24 mouse cellular contexts compared by ENCODE assay signal in genomic region chr13:51653159-51653558, GRCm38 (mm10). TPM values are rescaled to one million over a fixed set of nuclear protein-coding genes. Genes with fewer than 3 reads are reported as not detected.
DNase-seq lines count a peak whose midpoint lies in the region; ATAC-seq lines count a peak whose summit lies in the region.
"Had no signal": no experiment of that assay in that cellular context is flagged by ENCODE, and none has a peak within 500 bp of the region (broad histone marks: within the 10 kb centered on the region; RNA-seq: fewer than 3 reads in every experiment).

No protein-coding gene starts in this region.

- peaks cover 24% of the 10 kb centered on the region for H3K4me1 ChIP-seq in forebrain, embryonic 13.5 days
- H3K4me1 ChIP-seq in forebrain, embryonic 11.5 days (replicated peaks; ENCODE audit: control insufficient read depth, insufficient read depth, low read length): peaks cover 6% of the 10 kb centered on the region; the same call in 1 of the 2 replicates
- H3K4me1 ChIP-seq in kidney, embryonic 16.5 days (ENCODE audit: insufficient read depth, low read length): peaks cover 19% of the 10 kb centered on the region
- H3K4me1 ChIP-seq in megakaryocyte, embryonic 14.5 days: peaks cover 42% of the 10 kb centered on the region

- no peak for ATAC-seq in forebrain, embryonic 13.5 days
- ATAC-seq in forebrain, embryonic 11.5 days (replicated peaks; ENCODE audit: low FRiP score): no peak
- ATAC-seq in kidney, embryonic 16.5 days (ENCODE audit: low FRiP score, low TSS enrichment): no peak
- ATAC-seq in megakaryocyte, adult 5-6 weeks (ENCODE audit: poor library complexity, severe bottlenecking): no peak
- ATAC-seq: forebrain, embryonic 15.5 days; Patski had no signal

- no peaks in the 10 kb centered on the region for H3K27me3 ChIP-seq in forebrain, embryonic 13.5 days
- H3K27me3 ChIP-seq in forebrain, embryonic 11.5 days (ENCODE audit: control insufficient read depth, insufficient read depth, low read length): no peaks in the 10 kb centered on the region
- H3K27me3 ChIP-seq in kidney, embryonic 16.5 days (ENCODE audit: insufficient read depth, low read length): no peaks in the 10 kb centered on the region
- H3K27me3 ChIP-seq in megakaryocyte, embryonic 14.5 days (replicated peaks): no peaks in the 10 kb centered on the region
- H3K27me3 ChIP-seq: forebrain, embryonic 15.5 days; heart, embryonic 12.5 days; heart, embryonic 15.5 days; hindbrain, embryonic 15.5 days; Patski had no signal

- peak overlapping the region; percentile 73; the same call in 1 of the 2 replicates for H3K9ac ChIP-seq in forebrain, embryonic 13.5 days
- no peak overlapping the region for H3K9ac ChIP-seq in forebrain, embryonic 11.5 days (ENCODE audit: low read length)
- H3K9ac ChIP-seq in kidney, embryonic 16.5 days (replicated peaks; ENCODE audit: low read length): no peak overlapping the region
- H3K9ac ChIP-seq: forebrain, embryonic 15.5 days; heart, embryonic 15.5 days; hindbrain, embryonic 15.5 days had no signal

- H3K27ac ChIP-seq in forebrain, embryonic 13.5 days: no peak overlapping the region
- H3K27ac ChIP-seq in forebrain, embryonic 11.5 days (ENCODE audit: low read depth, low read length): no peak overlapping the region
- no peak overlapping the region for H3K27ac ChIP-seq in kidney, embryonic 16.5 days (ENCODE audit: low read length)
- H3K27ac ChIP-seq: forebrain, embryonic 10.5 days; forebrain, embryonic 15.5 days; heart, embryonic 15.5 days; hindbrain, embryonic 10.5 days; hindbrain, embryonic 15.5 days had no signal

- H3K4me3 ChIP-seq in forebrain, embryonic 13.5 days: no peak overlapping the region
- H3K4me3 ChIP-seq in forebrain, embryonic 11.5 days (ENCODE audit: low read depth, low read length): no peak overlapping the region
- H3K4me3 ChIP-seq in kidney, embryonic 16.5 days (ENCODE audit: low read length): no peak overlapping the region
- H3K4me3 ChIP-seq in megakaryocyte, embryonic 14.5 days (replicated peaks): peak overlapping the region; percentile 47
- H3K4me3 ChIP-seq: forebrain, embryonic 15.5 days; heart, embryonic 12.5 days; heart, embryonic 15.5 days; hindbrain, embryonic 15.5 days had no signal

- no peak overlapping the region for H3K4me2 ChIP-seq in forebrain, embryonic 13.5 days
- H3K4me2 ChIP-seq in forebrain, embryonic 11.5 days (ENCODE audit: low read depth, low read length, severe bottlenecking): no peak overlapping the region
- no peak overlapping the region for H3K4me2 ChIP-seq in kidney, embryonic 16.5 days (replicated peaks; ENCODE audit: low read depth, low read length)
- H3K4me2 ChIP-seq: forebrain, embryonic 15.5 days had no signal

- H3K9me3 ChIP-seq in forebrain, embryonic 13.5 days (replicated peaks): no peaks in the 10 kb centered on the region
- no peaks in the 10 kb centered on the region for H3K9me3 ChIP-seq in forebrain, embryonic 11.5 days (ENCODE audit: control insufficient read depth, low read length)
- no peaks in the 10 kb centered on the region for H3K9me3 ChIP-seq in kidney, embryonic 16.5 days (ENCODE audit: low read length)
- no peaks in the 10 kb centered on the region for H3K9me3 ChIP-seq in megakaryocyte, embryonic 14.5 days
- H3K9me3 ChIP-seq: forebrain, embryonic 10.5 days; forebrain, embryonic 15.5 days; heart, embryonic 12.5 days; heart, embryonic 15.5 days; hindbrain, embryonic 10.5 days; hindbrain, embryonic 15.5 days had no signal

- H3K36me3 ChIP-seq in forebrain, embryonic 13.5 days (ENCODE audit: poor library complexity, severe bottlenecking): peaks cover 51% of the 10 kb centered on the region
- H3K36me3 ChIP-seq in forebrain, embryonic 11.5 days (ENCODE audit: control insufficient read depth, insufficient read depth, low read length): peaks cover 5% of the 10 kb centered on the region; the same call in 1 of the 2 replicates
- H3K36me3 ChIP-seq in kidney, embryonic 16.5 days (ENCODE audit: insufficient read depth, low read length): peaks cover 49% of the 10 kb centered on the region
- H3K36me3 ChIP-seq in megakaryocyte, embryonic 14.5 days (replicated peaks; ENCODE audit: low read length): peaks cover 80% of the 10 kb centered on the region

- no peak for DNase-seq in forebrain, embryonic 11.5 days (ENCODE audit: low spot score)
- DNase-seq in kidney, adult 11 months: peak; percentile 35
- peak; percentile 26 for DNase-seq in kidney, postnatal 10 days
- no peak for DNase-seq in kidney, postnatal 4 days
- DNase-seq: adrenal gland, postnatal 10 days; adrenal gland, postnatal 36 days; cerebellum, adult 18-20 months; cerebellum, adult 9-10 months; cerebellum, postnatal 14 days; gastrocnemius, postnatal 10 days; gastrocnemius, postnatal 36 days; heart, postnatal 36 days had no signal

- WGBS in forebrain, embryonic 13.5 days: 96% methylated on average over 6 of the region's 6 CpGs
- WGBS in forebrain, embryonic 11.5 days: 92% methylated on average over 6 of the region's 6 CpGs
- WGBS in kidney, embryonic 16.5 days: 88% methylated on average over 6 of the region's 6 CpGs

RNA-seq across cellular contexts. Expression of gene Secisbp2, which starts 1.7 kb away (rescaled TPM):
- 36.1 and 38.0 TPM in 2 replicates for polyA plus RNA-seq in forebrain, embryonic 13.5 days (2015; fragmentation: Nextera tagmentation; extraction: Ambion mirVana)
- polyA plus RNA-seq in forebrain, embryonic 11.5 days (2014; fragmentation: Nextera tagmentation; extraction: Ambion mirVana): 26.0 and 26.6 TPM in 2 replicates
- 32.9 and 37.1 TPM in 2 replicates for polyA plus RNA-seq in kidney, embryonic 16.5 days (2015; fragmentation: Nextera tagmentation; extraction: Ambion mirVana)
- polyA plus RNA-seq in megakaryocyte, embryonic 14.5 days (2012; ENCODE audit: insufficient read depth, low replicate concordance): 10.7 and 21.6 TPM in 2 replicates
- total RNA-seq in megakaryocyte, adult 5-6 weeks (2015): 14.0 and 16.1 TPM in 2 replicates
- total RNA-seq in megakaryocyte, adult 5-6 weeks (2017): 18.2 and 21.9 TPM in 2 replicates

RNA-seq across cellular contexts. Expression of gene Cks2, which starts 8.1 kb away (rescaled TPM):
- polyA plus RNA-seq in forebrain, embryonic 13.5 days (2015; fragmentation: Nextera tagmentation; extraction: Ambion mirVana): 290 and 335 TPM in 2 replicates
- polyA plus RNA-seq in forebrain, embryonic 11.5 days (2014; fragmentation: Nextera tagmentation; extraction: Ambion mirVana): 415 and 452 TPM in 2 replicates
- 348 and 370 TPM in 2 replicates for polyA plus RNA-seq in kidney, embryonic 16.5 days (2015; fragmentation: Nextera tagmentation; extraction: Ambion mirVana)
- 18.5 and 117 TPM in 2 replicates for polyA plus RNA-seq in megakaryocyte, embryonic 14.5 days (2012; ENCODE audit: insufficient read depth, low replicate concordance)
- 282 and 302 TPM in 2 replicates for total RNA-seq in megakaryocyte, adult 5-6 weeks (2015)
- total RNA-seq in megakaryocyte, adult 5-6 weeks (2017): 143 and 170 TPM in 2 replicates
- total RNA-seq: gastrocnemius, adult 18-20 months had no signal

Comparison
In these comparisons a context has a peak if more than half of its experiments do, and no peak if none do; other contexts are left out.
1. DNase-seq: peak in kidney, adult 11 months (single experiment) and kidney, postnatal 10 days (single experiment); none in forebrain, embryonic 11.5 days (single experiment) and kidney, postnatal 4 days (0 of 2).